Mouse (Mus musculus) CH12.LX (cell line): ENCODE measurements around the gene Ddx6.

Experiments
- BHLHE40 ChIP-seq: IDR thresholded peaks from 2 replicates; pipeline ENCODE4 v1.6.1; 2011; ENCODE audit warnings: mild to moderate bottlenecking, low read depth, low read length, improper control_type of control experiment
- CTCF ChIP-seq, 2 experiments: IDR thresholded peaks in 1 of 2; conservative IDR thresholded peaks in 1 of 2; 2 replicates each; pipeline ENCODE4 v1.5.1; 2011 to 2012; ENCODE audit warnings: low read depth in 2 of 2, low read length in 2 of 2, improper control_type of control experiment in 1 of 2, inconsistent platforms in 1 of 2, mild to moderate bottlenecking in 1 of 2, moderate library complexity in 1 of 2
- JUN ChIP-seq: IDR thresholded peaks from 2 replicates; pipeline ENCODE4 v1.6.1; 2011; ENCODE audit warnings: low read depth, mild to moderate bottlenecking, low read length, improper control_type of control experiment, moderate library complexity; ENCODE audit not compliant: insufficient read depth
- MAX ChIP-seq: IDR thresholded peaks from 2 replicates; pipeline ENCODE4 v1.6.1; 2011; ENCODE audit warnings: low read length, improper control_type of control experiment
- MEF2A ChIP-seq: IDR thresholded peaks from 2 replicates; pipeline ENCODE4 v1.6.1; 2014; ENCODE audit warnings: low read depth, mild to moderate bottlenecking, inconsistent platforms, low read length, improper control_type of control experiment, borderline replicate concordance
- POLR2A ChIP-seq: IDR thresholded peaks from 2 replicates; pipeline ENCODE4 v1.6.1; 2011; ENCODE audit warnings: low read depth, mild to moderate bottlenecking, improper control_type of control experiment, low read length
- RCOR1 ChIP-seq: conservative IDR thresholded peaks from 2 replicates; pipeline ENCODE4 v1.6.1; 2012; ENCODE audit warnings: low read depth, mild to moderate bottlenecking, inconsistent platforms, low read length, improper control_type of control experiment
- TCF12 ChIP-seq: IDR thresholded peaks from 2 replicates; pipeline ENCODE4 v1.6.1; 2014; ENCODE audit warnings: low read depth, mild to moderate bottlenecking, inconsistent platforms, low read length, improper control_type of control experiment

GRCm38 (mm10) chr9:44580085-44580484 is 24.6 kb upstream of the Ddx6 start:
- no peak for TF ChIP-seq JUN
- TF ChIP-seq POLR2A, result no peak
- no peak for TF ChIP-seq BHLHE40
- no peak for TF ChIP-seq MEF2A
- no peak for TF ChIP-seq MAX
- no peak for TF ChIP-seq CTCF (conservative IDR thresholded peaks at IDR 0.05 in 1 of 2, IDR thresholded peaks at IDR 0.05 in 1 of 2; ENCODE audit: low read depth in 2 of 2, low read length in 2 of 2)
- no peak for TF ChIP-seq TCF12
- no peak for TF ChIP-seq RCOR1
